Mouse (Mus musculus) neural tube, embryonic 14.5 days (tissue): ENCODE data around the gene Zmynd10. TPM values are rescaled to one million over a fixed set of nuclear protein-coding genes. Genes with fewer than 3 reads are reported as not detected.
A peak's percentile ranks its signal among the peaks of the same experiment; 100 is the strongest.

ENCODE experiments used
- ATAC-seq: fragments of 200-750 bp; cut with Nextera tagmentation; 2 replicates; pipeline ENCODE4 v1.8.0; 2017; ENCODE audit warnings: low read depth, mild to moderate bottlenecking, moderate TSS enrichment, moderate library complexity
- H3K27ac ChIP-seq: fragments of 300-500 bp; sonication (generic); 2 replicates; pipeline ENCODE4 v1.5.1; 2014; ENCODE audit warnings: low read depth, mild to moderate bottlenecking, control low read depth, low read length, moderate library complexity, mixed read lengths
- H3K27me3 ChIP-seq: fragments of 300-500 bp; sonication (generic); 2 replicates; pipeline ENCODE4 v1.6.1; 2014; ENCODE audit warnings: low read length; ENCODE audit not compliant: control insufficient read depth, insufficient read depth
- H3K36me3 ChIP-seq: fragments of 300-500 bp; sonication (generic); 2 replicates; pipeline ENCODE4 v1.6.1; 2014; ENCODE audit warnings: low read length, mixed read lengths; ENCODE audit not compliant: control insufficient read depth, insufficient read depth
- H3K4me1 ChIP-seq: fragments of 300-500 bp; sonication (generic); 2 replicates; pipeline ENCODE4 v1.6.1; 2014; ENCODE audit warnings: low read length; ENCODE audit not compliant: control insufficient read depth, insufficient read depth
- H3K4me2 ChIP-seq: fragments of 300-500 bp; sonication (generic); 2 replicates; pipeline ENCODE4 v1.6.1; 2014; ENCODE audit warnings: mild to moderate bottlenecking, low read depth, low read length, control low read depth
- H3K4me3 ChIP-seq: fragments of 300-500 bp; sonication (generic); 2 replicates; pipeline ENCODE4 v1.5.1; 2014; ENCODE audit warnings: low read depth, low read length, control low read depth, mixed read lengths
- H3K9ac ChIP-seq: fragments of 300-500 bp; sonication (generic); replicated peaks from 2 replicates; pipeline ENCODE4 v1.6.1; 2014; ENCODE audit warnings: low read depth, mild to moderate bottlenecking, control low read depth, low read length, mixed read lengths
- H3K9me3 ChIP-seq: fragments of 300-500 bp; sonication (generic); 2 replicates; pipeline ENCODE4 v1.6.1; 2016; ENCODE audit warnings: low read length; ENCODE audit not compliant: control insufficient read depth
- WGBS: fragments of 180-500 bp; shearing (Covaris S2); extraction: QIAGEN DNeasy Blood & Tissue Kit; methylation state at CpG from one replicate; pipeline ENCODE4 v1.1.7; 2014; 5-methylcytosine and 5-hydroxymethylcytosine counted together
- polyA plus RNA-seq: library from polyadenylated mRNA; unstranded; fragments of >200 nt; fragmentation: Nextera tagmentation; extraction: Ambion mirVana; gene quantifications from 2 replicates; pipeline ENCODE4 v1.2.1, GENCODE M21; 2014

Gene Zmynd10
- polyA plus RNA-seq, 1 experiment from 2014 or later = 2.0 TPM

GRCm38 (mm10) chr9:107599842-107600241, 52.7 kb downstream of the Zmynd10 start:
- Histone ChIP-seq H3K4me2 (no peak overlapping the region), H3K4me3 (no peak overlapping the region), H3K9ac (no peak overlapping the region), H3K9me3 (no peaks in the 10 kb centered on the region), H3K27ac (no peak overlapping the region), H3K36me3 (no peaks in the 10 kb centered on the region), H3K27me3 (no peaks in the 10 kb centered on the region), H3K4me1 (0 out of 2 replicates have a peak, but pooled peaks cover 7% of the 10 kb centered on the region)
- 0 out of 2 replicates have a peak, but pooled peaks have one; percentile 29 for ATAC-seq
- 65% methylated on average over 14 of the region's 14 CpGs for WGBS

DNA sequence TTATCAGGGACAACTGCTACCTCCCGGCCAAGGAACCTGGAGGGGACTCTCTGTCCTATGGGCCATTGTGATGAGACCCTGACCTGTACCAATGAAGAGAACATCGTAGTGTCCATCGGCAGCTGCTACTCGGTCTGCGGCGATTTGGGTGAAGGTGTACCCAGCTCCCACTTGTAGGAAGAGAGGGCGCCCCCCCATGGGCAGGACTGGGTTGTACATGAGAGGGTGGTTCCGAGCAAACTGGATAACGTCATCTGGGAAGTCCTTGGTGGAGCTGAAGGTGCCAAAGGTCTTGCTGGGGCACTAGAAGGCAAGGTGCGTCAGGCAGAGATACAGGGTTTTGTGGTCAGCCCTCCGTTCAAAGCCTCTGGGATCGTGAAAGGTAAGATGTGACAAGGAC, 53.6 kb downstream of the Zmynd10 start:
- H3K4me3 ChIP-seq = no peak overlapping the region

More for the DNA sequence above, 53.6 kb downstream of the Zmynd10 start:
- WGBS = 80% methylated on average over 12 of the region's 12 CpGs
- ATAC-seq = no peak
- H3K4me2 ChIP-seq = no peak overlapping the region
- 0 out of 2 replicates have a peak, but pooled peaks cover 8% of the 10 kb centered on the region for H3K4me1 ChIP-seq
- no peak overlapping the region for H3K9ac ChIP-seq
- H3K36me3 ChIP-seq = no peaks in the 10 kb centered on the region
- H3K27ac ChIP-seq = no peak overlapping the region
- H3K9me3 ChIP-seq = no peaks in the 10 kb centered on the region
- H3K27me3 ChIP-seq = no peaks in the 10 kb centered on the region

Other genes with a start within 250 kb of the Zmynd10 start
- 15.8 and 20.1 TPM in 2 replicates for gene Hemk1, start 208.9 kb upstream of the Zmynd10 start, polyA plus RNA-seq
- gene 6430571L13Rik, start 206.7 kb upstream of the Zmynd10 start, polyA plus RNA-seq = 4.3 and 7.3 TPM in 2 replicates
- gene Cacna2d2, start 147.7 kb upstream of the Zmynd10 start, polyA plus RNA-seq = 7.1 and 10.6 TPM in 2 replicates
- 47.7 and 48.7 TPM in 2 replicates for gene Tmem115, start 13.4 kb upstream of the Zmynd10 start, polyA plus RNA-seq
- gene Cyb561d2, start 5.1 kb upstream of the Zmynd10 start, polyA plus RNA-seq = 42.2 and 46.7 TPM in 2 replicates
- 71.5 and 74.9 TPM in 2 replicates for gene Nprl2, start 5.1 kb upstream of the Zmynd10 start, polyA plus RNA-seq
- gene Rassf1, start 4.3 kb downstream of the Zmynd10 start, polyA plus RNA-seq = 34.1 and 34.9 TPM in 2 replicates
- 111 and 126 TPM in 2 replicates for gene Tusc2, start 16.0 kb downstream of the Zmynd10 start, polyA plus RNA-seq
- gene Hyal2, start 20.6 kb downstream of the Zmynd10 start, polyA plus RNA-seq = 60.3 and 70.0 TPM in 2 replicates
- gene Hyal1, start 29.6 kb downstream of the Zmynd10 start, polyA plus RNA-seq = 3.1 and 4.7 TPM in 2 replicates
- gene Naa80, start 31.6 kb downstream of the Zmynd10 start, polyA plus RNA-seq = 13.3 and 15.6 TPM in 2 replicates
- gene Hyal3, start 33.5 kb downstream of the Zmynd10 start, polyA plus RNA-seq = 1.5 and 2.1 TPM in 2 replicates
- gene Ifrd2, start 40.3 kb downstream of the Zmynd10 start, polyA plus RNA-seq = 15.0 and 17.8 TPM in 2 replicates
- 2.8 and 5.3 TPM in 2 replicates for gene Sema3b, start 61.9 kb downstream of the Zmynd10 start, polyA plus RNA-seq
- 234 and 258 TPM in 2 replicates for gene Gnai2, start 88.1 kb downstream of the Zmynd10 start, polyA plus RNA-seq
- gene Slc38a3, start 122.2 kb downstream of the Zmynd10 start, polyA plus RNA-seq = 31.3 and 36.6 TPM in 2 replicates
- gene Gnat1, start 132.4 kb downstream of the Zmynd10 start, polyA plus RNA-seq = 1.4 and 2.7 TPM in 2 replicates
- 17.0 and 18.7 TPM in 2 replicates for gene Sema3f, start 163.2 kb downstream of the Zmynd10 start, polyA plus RNA-seq
- 237 and 239 TPM in 2 replicates for gene Rbm5, start 223.7 kb downstream of the Zmynd10 start, polyA plus RNA-seq